Mouse (Mus musculus): ENCODE results near the gene Rai1. TPM values are rescaled to one million over a fixed set of nuclear protein-coding genes. Genes with fewer than 3 reads are reported as not detected.
A peak's percentile ranks its signal among the peaks of the same experiment; 100 is the strongest.

Rai1 gene
- 28.3 and 36.2 TPM in 2 replicates for polyA plus RNA-seq (2016; fragmentation: Nextera tagmentation; extraction: Ambion mirVana)

GRCm38 (mm10) chr11:60104810-60105592 is at the start of gene Rai1:
Gene Rai1, plus strand, starts transcription at chr11:60105013.
- no peaks in the 10 kb centered on the region for H3K27me3 ChIP-seq
- no peaks in the 10 kb centered on the region for H3K36me3 ChIP-seq
- WGBS: under 1% methylated on average over 72 of the region's 105 CpGs
- no peaks in the 10 kb centered on the region for H3K9me3 ChIP-seq
- H3K4me2 ChIP-seq (replicated peaks): peak within 1 kb of the TSS; percentile 79
- H3K4me1 ChIP-seq: peaks cover 39% of the 10 kb centered on the region
- peak within 1 kb of the TSS; percentile 99 for H3K4me3 ChIP-seq
- H3K9ac ChIP-seq (replicated peaks): peak within 1 kb of the TSS; percentile 99
- ATAC-seq (ENCODE audit: low FRiP score, low read depth): peak; percentile 81
- peak within 1 kb of the TSS; percentile 89 for H3K27ac ChIP-seq (replicated peaks)

- 83% methylated on average over 6 of the region's 6 CpGs for WGBS
Measured at GRCm38 (mm10) chr11:60056520-60056919, 48.3 kb upstream of the Rai1 start.

GRCm38 (mm10) chr11:60057987-60058386 is 46.8 kb upstream of the Rai1 start:
- WGBS: 80% methylated on average over 2 of the region's 2 CpGs
- no peak for ATAC-seq (ENCODE audit: low FRiP score, low read depth)
- H3K4me3 ChIP-seq: no peak overlapping the region
- H3K4me2 ChIP-seq (replicated peaks): no peak overlapping the region
- H3K9me3 ChIP-seq: no peaks in the 10 kb centered on the region
- no peak overlapping the region for H3K27ac ChIP-seq (replicated peaks)
- no peaks in the 10 kb centered on the region for H3K36me3 ChIP-seq
- no peak overlapping the region for H3K9ac ChIP-seq (replicated peaks)
- no peaks in the 10 kb centered on the region for H3K27me3 ChIP-seq
- H3K4me1 ChIP-seq: no peaks in the 10 kb centered on the region

More at GRCm38 (mm10) chr11:60056520-60056919, 48.3 kb upstream of the Rai1 start:
- Histone ChIP-seq H3K4me3 (no peak overlapping the region), H3K27ac (replicated peaks) (no peak overlapping the region), H3K4me1 (no peaks in the 10 kb centered on the region), H3K36me3 (no peaks in the 10 kb centered on the region), H3K9ac (replicated peaks) (no peak overlapping the region), H3K27me3 (no peaks in the 10 kb centered on the region), H3K4me2 (replicated peaks) (no peak overlapping the region), H3K9me3 (no peaks in the 10 kb centered on the region)
- no peak for ATAC-seq (ENCODE audit: low FRiP score, low read depth)

GRCm38 (mm10) chr11:60058441-60058840 is 46.4 kb upstream of the Rai1 start:
- H3K4me1 ChIP-seq: no peaks in the 10 kb centered on the region
- no peaks in the 10 kb centered on the region for H3K36me3 ChIP-seq
- no peak overlapping the region for H3K27ac ChIP-seq (replicated peaks)
- 80% methylated on average over 10 of the region's 10 CpGs for WGBS
- H3K9me3 ChIP-seq: no peaks in the 10 kb centered on the region
- no peak overlapping the region for H3K4me3 ChIP-seq
- no peaks in the 10 kb centered on the region for H3K27me3 ChIP-seq
- H3K9ac ChIP-seq (replicated peaks): no peak overlapping the region
- no peak overlapping the region for H3K4me2 ChIP-seq (replicated peaks)
- no peak for ATAC-seq (ENCODE audit: low FRiP score, low read depth)

GRCm38 (mm10) chr11:60060026-60060425 is 44.8 kb upstream of the Rai1 start:
- no peaks in the 10 kb centered on the region for H3K27me3 ChIP-seq
- no peak overlapping the region for H3K9ac ChIP-seq (replicated peaks)
- H3K4me1 ChIP-seq: no peaks in the 10 kb centered on the region
- H3K9me3 ChIP-seq: no peaks in the 10 kb centered on the region
- no peak overlapping the region for H3K4me2 ChIP-seq (replicated peaks)
- 87% methylated on average over 2 of the region's 2 CpGs for WGBS
- no peaks in the 10 kb centered on the region for H3K36me3 ChIP-seq
- no peak for ATAC-seq (ENCODE audit: low FRiP score, low read depth)
- H3K4me3 ChIP-seq: no peak overlapping the region
- H3K27ac ChIP-seq (replicated peaks): no peak overlapping the region

- no peak overlapping the region for H3K9ac ChIP-seq (replicated peaks)
- no peaks in the 10 kb centered on the region for H3K27me3 ChIP-seq
- ATAC-seq (ENCODE audit: low FRiP score, low read depth): no peak
- H3K4me1 ChIP-seq: no peaks in the 10 kb centered on the region
- H3K27ac ChIP-seq (replicated peaks): no peak overlapping the region
- WGBS: 76% methylated on average over 4 of the region's 4 CpGs
- no peaks in the 10 kb centered on the region for H3K9me3 ChIP-seq
- no peak overlapping the region for H3K4me2 ChIP-seq (replicated peaks)
- H3K4me3 ChIP-seq: no peak overlapping the region
- H3K36me3 ChIP-seq: no peaks in the 10 kb centered on the region
Measured at GRCm38 (mm10) chr11:60061504-60062006, 43.3 kb upstream of the Rai1 start.

GRCm38 (mm10) chr11:60065267-60065666 is 39.5 kb upstream of the Rai1 start:
- Histone ChIP-seq H3K27me3 (0 out of 2 replicates have a peak, but pooled peaks cover 7% of the 10 kb centered on the region), H3K36me3 (no peaks in the 10 kb centered on the region), H3K9me3 (no peaks in the 10 kb centered on the region), H3K4me1 (no peaks in the 10 kb centered on the region), H3K4me3 (no peak overlapping the region), H3K27ac (replicated peaks) (no peak overlapping the region; the same call in 1 of the 2 replicates), H3K9ac (replicated peaks) (no peak overlapping the region), H3K4me2 (replicated peaks) (no peak overlapping the region)
- 56% methylated on average over 1 of the region's 1 CpGs for WGBS
- ATAC-seq (ENCODE audit: low FRiP score, low read depth): no peak

GRCm38 (mm10) chr11:60067646-60068045 is 37.2 kb upstream of the Rai1 start:
- ATAC-seq (ENCODE audit: low FRiP score, low read depth): no peak
- H3K9ac ChIP-seq (replicated peaks): no peak overlapping the region
- no peak overlapping the region for H3K4me2 ChIP-seq (replicated peaks)
- no peaks in the 10 kb centered on the region for H3K4me1 ChIP-seq
- no peaks in the 10 kb centered on the region for H3K36me3 ChIP-seq
- WGBS: 95% methylated on average over 4 of the region's 4 CpGs
- no peak overlapping the region for H3K4me3 ChIP-seq
- H3K27ac ChIP-seq (replicated peaks): no peak overlapping the region
- H3K9me3 ChIP-seq: no peaks in the 10 kb centered on the region
- H3K27me3 ChIP-seq: 0 out of 2 replicates have a peak, but pooled peaks cover 7% of the 10 kb centered on the region

GRCm38 (mm10) chr11:60068631-60069030 is 36.2 kb upstream of the Rai1 start:
- no peak overlapping the region for H3K27ac ChIP-seq (replicated peaks)
- no peak for ATAC-seq (ENCODE audit: low FRiP score, low read depth)
- H3K4me2 ChIP-seq (replicated peaks): no peak overlapping the region
- no peaks in the 10 kb centered on the region for H3K9me3 ChIP-seq
- 0 out of 2 replicates have a peak, but pooled peaks cover 7% of the 10 kb centered on the region for H3K27me3 ChIP-seq
- H3K36me3 ChIP-seq: no peaks in the 10 kb centered on the region
- H3K4me3 ChIP-seq: no peak overlapping the region
- H3K4me1 ChIP-seq: no peaks in the 10 kb centered on the region
- no peak overlapping the region for H3K9ac ChIP-seq (replicated peaks)

GRCm38 (mm10) chr11:60070599-60070998 is 34.2 kb upstream of the Rai1 start:
- Histone ChIP-seq H3K9me3 (no peaks in the 10 kb centered on the region), H3K4me2 (replicated peaks) (no peak overlapping the region), H3K4me1 (no peaks in the 10 kb centered on the region), H3K27me3 (0 out of 2 replicates have a peak, but pooled peaks cover 7% of the 10 kb centered on the region), H3K36me3 (no peaks in the 10 kb centered on the region), H3K9ac (replicated peaks) (no peak overlapping the region), H3K4me3 (no peak overlapping the region), H3K27ac (replicated peaks) (no peak overlapping the region)
- 38% methylated on average over 8 of the region's 8 CpGs for WGBS
- no peak for ATAC-seq (ENCODE audit: low FRiP score, low read depth)

- H3K27ac ChIP-seq (replicated peaks): no peak overlapping the region
- H3K36me3 ChIP-seq: no peaks in the 10 kb centered on the region
- no peak for ATAC-seq (ENCODE audit: low FRiP score, low read depth)
- H3K9me3 ChIP-seq: no peaks in the 10 kb centered on the region
- H3K27me3 ChIP-seq: 0 out of 2 replicates have a peak, but pooled peaks cover 7% of the 10 kb centered on the region
- no peak overlapping the region for H3K4me2 ChIP-seq (replicated peaks)
- no peaks in the 10 kb centered on the region for H3K4me1 ChIP-seq
- H3K9ac ChIP-seq (replicated peaks): no peak overlapping the region
- WGBS: 87% methylated on average over 6 of the region's 6 CpGs
- no peak overlapping the region for H3K4me3 ChIP-seq
Measured at GRCm38 (mm10) chr11:60071221-60071620, 33.6 kb upstream of the Rai1 start.

- no peak overlapping the region for H3K4me3 ChIP-seq
- H3K4me2 ChIP-seq (replicated peaks): no peak overlapping the region
- H3K27me3 ChIP-seq: 0 out of 2 replicates have a peak, but pooled peaks cover 7% of the 10 kb centered on the region
- no peak overlapping the region for H3K9ac ChIP-seq (replicated peaks)
- H3K4me1 ChIP-seq: no peaks in the 10 kb centered on the region
- no peaks in the 10 kb centered on the region for H3K36me3 ChIP-seq
- no peaks in the 10 kb centered on the region for H3K9me3 ChIP-seq
- no peak for ATAC-seq (ENCODE audit: low FRiP score, low read depth)
- H3K27ac ChIP-seq (replicated peaks): no peak overlapping the region
Measured at GRCm38 (mm10) chr11:60073121-60073520, 31.7 kb upstream of the Rai1 start.
